Mouse (Mus musculus) liver, adult (tissue): ENCODE results near the gene Tmem218.

Source experiments
- GATA4 ChIP-seq: IDR thresholded peaks from 2 replicates; pipeline ENCODE4 v1.6.1; 2014; ENCODE audit warnings: mild to moderate bottlenecking, low read length; ENCODE audit not compliant: insufficient replicate concordance

Gene Tmem218

GRCm38 (mm10) chr9:37214327-37215060 lies 6.5 kb downstream of the Tmem218 start:
- no peak for TF ChIP-seq GATA4

- no peak for TF ChIP-seq GATA4
Measured at GRCm38 (mm10) chr9:37220755-37221154, 12.7 kb downstream of the Tmem218 start.

GRCm38 (mm10) chr9:37225581-37225980 lies 17.6 kb downstream of the Tmem218 start:
- TF ChIP-seq GATA4 = no peak

- no peak for TF ChIP-seq GATA4
Measured at GRCm38 (mm10) chr9:37229880-37230325, 21.9 kb downstream of the Tmem218 start.

- no peak for TF ChIP-seq GATA4
Measured at GRCm38 (mm10) chr9:37230486-37231195, 22.6 kb downstream of the Tmem218 start.

GRCm38 (mm10) chr9:37232201-37233195 lies 24.5 kb downstream of the Tmem218 start:
- TF ChIP-seq GATA4 = no peak

- TF ChIP-seq GATA4 = no peak
Measured at GRCm38 (mm10) chr9:37235951-37236737, 28.1 kb downstream of the Tmem218 start.

GRCm38 (mm10) chr9:37242764-37243163 lies 34.7 kb downstream of the Tmem218 start:
- no peak for TF ChIP-seq GATA4

- no peak for TF ChIP-seq GATA4
Measured at GRCm38 (mm10) chr9:37244600-37244999, 36.6 kb downstream of the Tmem218 start.

GRCm38 (mm10) chr9:37245404-37245803 lies 37.4 kb downstream of the Tmem218 start:
- no peak for TF ChIP-seq GATA4

GRCm38 (mm10) chr9:37245810-37246209 lies 37.8 kb downstream of the Tmem218 start:
- TF ChIP-seq GATA4 = no peak

- TF ChIP-seq GATA4 = no peak
Measured at GRCm38 (mm10) chr9:37247429-37247828, 39.4 kb downstream of the Tmem218 start.

GRCm38 (mm10) chr9:37248381-37248906 lies 40.4 kb downstream of the Tmem218 start:
- TF ChIP-seq GATA4 = no peak

GRCm38 (mm10) chr9:37249976-37250375 lies 42.0 kb downstream of the Tmem218 start:
- TF ChIP-seq GATA4 = no peak
